ENCODE assay signal across 31 mouse cellular contexts in the genomic region with DNA sequence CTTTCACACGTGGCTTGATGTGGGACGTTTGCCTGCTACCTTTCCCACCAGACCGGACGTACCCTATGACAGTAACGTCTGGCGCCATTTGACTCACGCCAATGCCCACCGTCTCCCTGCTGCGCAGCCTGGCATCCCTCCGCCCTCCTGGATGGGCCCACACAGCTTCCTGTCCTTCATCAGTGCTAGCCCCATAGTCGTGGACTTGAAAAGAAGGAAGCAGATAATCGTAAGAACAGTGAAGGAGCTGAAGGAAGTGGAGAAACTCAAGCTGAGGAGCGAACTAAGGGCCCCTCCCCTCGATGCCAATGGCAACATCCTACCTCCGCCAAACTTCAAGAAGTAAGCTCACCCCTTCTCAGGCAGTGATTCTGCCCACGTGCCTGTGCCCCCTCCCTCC. TPM values are rescaled to one million over a fixed set of nuclear protein-coding genes. Genes with fewer than 3 reads are reported as not detected.
DNase-seq lines count a peak whose midpoint lies in the region; ATAC-seq lines count a peak whose summit lies in the region.
"Had no signal": no experiment of that assay in that cellular context is flagged by ENCODE, and none has a peak within 500 bp of the region (broad histone marks: within the 10 kb centered on the region; RNA-seq: fewer than 3 reads in every experiment).

No protein-coding gene starts in this region.

- H3K9ac ChIP-seq in midbrain, embryonic 11.5 days (ENCODE audit: low read length): no peak overlapping the region
- H3K9ac ChIP-seq in midbrain, embryonic 14.5 days (replicated peaks; ENCODE audit: low read length): no peak overlapping the region
- H3K9ac ChIP-seq: embryonic facial prominence, embryonic 13.5 days; embryonic facial prominence, embryonic 15.5 days; forebrain, embryonic 13.5 days; forebrain, embryonic 15.5 days; forebrain, postnatal 0 days had no signal

- H3K9me3 ChIP-seq in midbrain, embryonic 11.5 days (ENCODE audit: control insufficient read depth, low read length): no peaks in the 10 kb centered on the region
- H3K9me3 ChIP-seq in midbrain, embryonic 14.5 days (ENCODE audit: control insufficient read depth, low read length): no peaks in the 10 kb centered on the region
- no peaks in the 10 kb centered on the region for H3K9me3 ChIP-seq in forebrain, embryonic 10.5 days
- H3K9me3 ChIP-seq: embryonic facial prominence, embryonic 13.5 days; embryonic facial prominence, embryonic 15.5 days; forebrain, embryonic 13.5 days; forebrain, embryonic 15.5 days; G1E had no signal

- 83% methylated on average over 16 of the region's 16 CpGs for WGBS in midbrain, embryonic 11.5 days
- WGBS in midbrain, embryonic 14.5 days: 91% methylated on average over 16 of the region's 16 CpGs
- WGBS in forebrain, embryonic 10.5 days: 87% methylated on average over 16 of the region's 16 CpGs

- ATAC-seq in midbrain, embryonic 11.5 days (ENCODE audit: low FRiP score): no peak
- no peak for ATAC-seq in midbrain, embryonic 14.5 days (ENCODE audit: low FRiP score, low TSS enrichment)
- ATAC-seq in granulocyte monocyte progenitor cell, adult 5-6 weeks (replicated peaks; ENCODE audit: poor library complexity, severe bottlenecking): peak; percentile 71
- peak; percentile 63 for ATAC-seq in megakaryocyte progenitor cell, adult 5-6 weeks (replicated peaks; ENCODE audit: poor library complexity)
- ATAC-seq: activated CD4-positive, CD25-positive, alpha-beta regulatory T cell, adult 4 months; CD4-positive, CD25-positive, alpha-beta regulatory T cell, adult 4 months; forebrain, embryonic 13.5 days; forebrain, embryonic 15.5 days; forebrain, postnatal 0 days; Patski had no signal

- peaks cover under 1% of the 10 kb centered on the region; the same call in 1 of the 2 replicates for H3K36me3 ChIP-seq in midbrain, embryonic 11.5 days (ENCODE audit: control insufficient read depth, insufficient read depth, low read length)
- H3K36me3 ChIP-seq in midbrain, embryonic 14.5 days (ENCODE audit: control insufficient read depth, insufficient read depth, low read length): no peaks in the 10 kb centered on the region; the same call in 1 of the 2 replicates
- peaks cover 29% of the 10 kb centered on the region for H3K36me3 ChIP-seq in forebrain, embryonic 10.5 days (replicated peaks)
- H3K36me3 ChIP-seq: forebrain, embryonic 15.5 days had no signal

- H3K4me1 ChIP-seq in midbrain, embryonic 11.5 days (ENCODE audit: control insufficient read depth, insufficient read depth, low read length): peaks cover 8% of the 10 kb centered on the region
- H3K4me1 ChIP-seq in midbrain, embryonic 14.5 days (ENCODE audit: control insufficient read depth, insufficient read depth, low read length): peaks cover 7% of the 10 kb centered on the region
- peaks cover 12% of the 10 kb centered on the region for H3K4me1 ChIP-seq in forebrain, embryonic 10.5 days

- peak; percentile 72 for DNase-seq in midbrain, embryonic 11.5 days (ENCODE audit: low spot score, missing footprints)
- no peak for DNase-seq in midbrain, embryonic 14.5 days
- DNase-seq in natural killer cell, adult 2 months (ENCODE audit: low spot score in 2 of 2): no peak
- no peak for DNase-seq in forebrain, embryonic 10.5 days (ENCODE audit: extremely low spot score, low spot score)
- DNase-seq: adrenal gland, adult 8-10 months; adrenal gland, postnatal 14 days; adrenal gland, postnatal 36 days; B cell, adult 2 months; cerebellum, adult 11 months; cerebellum, adult 2 months; cerebellum, adult 9-10 months; cerebellum, postnatal 10 days; cerebellum, postnatal 25 days; embryo, embryonic 11 days; forebrain, postnatal 0 days had no signal

- no peaks in the 10 kb centered on the region for H3K27me3 ChIP-seq in midbrain, embryonic 11.5 days (ENCODE audit: control insufficient read depth, insufficient read depth, low read length)
- H3K27me3 ChIP-seq in midbrain, embryonic 14.5 days (ENCODE audit: control insufficient read depth, insufficient read depth, low read length): no peaks in the 10 kb centered on the region
- H3K27me3 ChIP-seq in forebrain, embryonic 10.5 days (ENCODE audit: poor library complexity, severe bottlenecking): no peaks in the 10 kb centered on the region
- H3K27me3 ChIP-seq: CH12.LX; embryonic facial prominence, embryonic 13.5 days; embryonic facial prominence, embryonic 15.5 days; forebrain, embryonic 13.5 days; forebrain, embryonic 15.5 days; Patski had no signal

- H3K4me2 ChIP-seq in midbrain, embryonic 11.5 days: no peak overlapping the region
- H3K4me2 ChIP-seq in midbrain, embryonic 14.5 days (ENCODE audit: low read length): no peak overlapping the region
- H3K4me2 ChIP-seq: embryonic facial prominence, embryonic 13.5 days; embryonic facial prominence, embryonic 15.5 days; forebrain, embryonic 13.5 days; forebrain, embryonic 15.5 days had no signal

- no peak overlapping the region for H3K27ac ChIP-seq in midbrain, embryonic 11.5 days (ENCODE audit: low read depth, low read length)
- H3K27ac ChIP-seq in midbrain, embryonic 14.5 days (replicated peaks; ENCODE audit: low read depth, low read length): no peak overlapping the region
- H3K27ac ChIP-seq in forebrain, embryonic 10.5 days: no peak overlapping the region
- H3K27ac ChIP-seq: embryonic facial prominence, embryonic 13.5 days; embryonic facial prominence, embryonic 15.5 days; forebrain, embryonic 13.5 days; forebrain, embryonic 15.5 days had no signal

- H3K4me3 ChIP-seq in midbrain, embryonic 11.5 days (ENCODE audit: low read depth, low read length): no peak overlapping the region
- no peak overlapping the region for H3K4me3 ChIP-seq in midbrain, embryonic 14.5 days (replicated peaks; ENCODE audit: low read depth, low read length)
- H3K4me3 ChIP-seq in forebrain, embryonic 10.5 days: no peak overlapping the region
- H3K4me3 ChIP-seq: embryonic facial prominence, embryonic 13.5 days; embryonic facial prominence, embryonic 15.5 days; erythroblast, embryonic 14.5 days; forebrain, embryonic 13.5 days; forebrain, embryonic 15.5 days had no signal

RNA-seq across cellular contexts. Expression of a gene that starts 4.3 kb away (rescaled TPM):
- polyA plus RNA-seq in midbrain, embryonic 11.5 days (2014; fragmentation: Nextera tagmentation; extraction: Ambion mirVana): not detected in 2 replicates
- polyA plus RNA-seq in midbrain, embryonic 14.5 days (2014; fragmentation: Nextera tagmentation; extraction: Ambion mirVana): not detected in 2 replicates
- not detected in 2 replicates for total RNA-seq in granulocyte monocyte progenitor cell, adult 5-6 weeks (2014; fragmentation: Nextera tagmentation)
- total RNA-seq in granulocyte monocyte progenitor cell, adult 5-6 weeks (2017): not detected in 2 replicates
- total RNA-seq in megakaryocyte progenitor cell, adult 5-6 weeks (2015): not detected in 2 replicates
- total RNA-seq in megakaryocyte progenitor cell, adult 5-6 weeks (2017): not detected in 2 replicates
- polyA plus RNA-seq in forebrain, embryonic 10.5 days (2016; fragmentation: Nextera tagmentation; extraction: Ambion mirVana): not detected in 2 replicates
- total RNA-seq: adrenal gland, adult 18-20 months; adrenal gland, adult 8-10 months; adrenal gland, postnatal 14 days; adrenal gland, postnatal 36 days; CH12.LX; forebrain, postnatal 0 days; G1E had no signal
- polyA plus RNA-seq: activated CD4-positive, CD25-positive, alpha-beta regulatory T cell, adult 4 months; brain, embryonic 14.5 days; CD4-positive, CD25-positive, alpha-beta regulatory T cell, adult 4 months; cerebellum, adult 2 months; embryonic facial prominence, embryonic 11.5 days; embryonic facial prominence, embryonic 13.5 days; embryonic facial prominence, embryonic 15.5 days; erythroblast, embryonic 14.5 days; forebrain, embryonic 11.5 days; forebrain, embryonic 13.5 days; forebrain, embryonic 15.5 days; forebrain, postnatal 0 days; G1E; Patski had no signal

RNA-seq across cellular contexts. Expression of a gene that starts 4.4 kb away (rescaled TPM):
- 0.25 and 0.44 TPM in 2 replicates for polyA plus RNA-seq in midbrain, embryonic 11.5 days (2014; fragmentation: Nextera tagmentation; extraction: Ambion mirVana)
- 0.59 and 1.0 TPM in 2 replicates for polyA plus RNA-seq in midbrain, embryonic 14.5 days (2014; fragmentation: Nextera tagmentation; extraction: Ambion mirVana)
- total RNA-seq in granulocyte monocyte progenitor cell, adult 5-6 weeks (2014; fragmentation: Nextera tagmentation): not detected in 2 replicates
- total RNA-seq in granulocyte monocyte progenitor cell, adult 5-6 weeks (2017): 0.22 TPM in 1 of 2 replicates, not detected in the other
- not detected in 2 replicates for total RNA-seq in megakaryocyte progenitor cell, adult 5-6 weeks (2015)
- total RNA-seq in megakaryocyte progenitor cell, adult 5-6 weeks (2017): 0.30 TPM in 1 of 2 replicates, not detected in the other
- 0.44 and 0.71 TPM in 2 replicates for polyA plus RNA-seq in forebrain, embryonic 10.5 days (2016; fragmentation: Nextera tagmentation; extraction: Ambion mirVana)
- total RNA-seq: adrenal gland, adult 18-20 months; adrenal gland, adult 8-10 months; adrenal gland, postnatal 14 days; adrenal gland, postnatal 36 days; CH12.LX; forebrain, postnatal 0 days had no signal
- polyA plus RNA-seq: activated CD4-positive, CD25-positive, alpha-beta regulatory T cell, adult 4 months; CD4-positive, CD25-positive, alpha-beta regulatory T cell, adult 4 months; G1E had no signal

RNA-seq across cellular contexts. Expression of a gene that starts 16.9 kb away (rescaled TPM):
- 49.8 and 55.3 TPM in 2 replicates for polyA plus RNA-seq in midbrain, embryonic 11.5 days (2014; fragmentation: Nextera tagmentation; extraction: Ambion mirVana)
- polyA plus RNA-seq in midbrain, embryonic 14.5 days (2014; fragmentation: Nextera tagmentation; extraction: Ambion mirVana): 5.5 and 9.8 TPM in 2 replicates
- 38.8 and 53.2 TPM in 2 replicates for total RNA-seq in granulocyte monocyte progenitor cell, adult 5-6 weeks (2014; fragmentation: Nextera tagmentation)
- 12.8 and 18.2 TPM in 2 replicates for total RNA-seq in granulocyte monocyte progenitor cell, adult 5-6 weeks (2017)
- 40.3 and 41.8 TPM in 2 replicates for total RNA-seq in megakaryocyte progenitor cell, adult 5-6 weeks (2015)
- 12.3 and 15.5 TPM in 2 replicates for total RNA-seq in megakaryocyte progenitor cell, adult 5-6 weeks (2017)
- polyA plus RNA-seq in forebrain, embryonic 10.5 days (2016; fragmentation: Nextera tagmentation; extraction: Ambion mirVana): 77.0 and 78.9 TPM in 2 replicates

RNA-seq across cellular contexts. Expression of a gene that starts 16.9 kb away (rescaled TPM):
- 176 and 178 TPM in 2 replicates for polyA plus RNA-seq in midbrain, embryonic 11.5 days (2014; fragmentation: Nextera tagmentation; extraction: Ambion mirVana)
- polyA plus RNA-seq in midbrain, embryonic 14.5 days (2014; fragmentation: Nextera tagmentation; extraction: Ambion mirVana): 93.8 and 101 TPM in 2 replicates
- total RNA-seq in granulocyte monocyte progenitor cell, adult 5-6 weeks (2014; fragmentation: Nextera tagmentation): 43.7 and 51.3 TPM in 2 replicates
- total RNA-seq in granulocyte monocyte progenitor cell, adult 5-6 weeks (2017): 33.3 and 37.4 TPM in 2 replicates
- total RNA-seq in megakaryocyte progenitor cell, adult 5-6 weeks (2015): 53.5 and 71.5 TPM in 2 replicates
- 47.8 and 54.8 TPM in 2 replicates for total RNA-seq in megakaryocyte progenitor cell, adult 5-6 weeks (2017)
- 192 and 194 TPM in 2 replicates for polyA plus RNA-seq in forebrain, embryonic 10.5 days (2016; fragmentation: Nextera tagmentation; extraction: Ambion mirVana)

RNA-seq across cellular contexts. Expression of a gene that starts 19.5 kb away (rescaled TPM):
- polyA plus RNA-seq in midbrain, embryonic 11.5 days (2014; fragmentation: Nextera tagmentation; extraction: Ambion mirVana): 2.2 and 2.7 TPM in 2 replicates
- polyA plus RNA-seq in midbrain, embryonic 14.5 days (2014; fragmentation: Nextera tagmentation; extraction: Ambion mirVana): 8.8 and 10.1 TPM in 2 replicates
- total RNA-seq in granulocyte monocyte progenitor cell, adult 5-6 weeks (2014; fragmentation: Nextera tagmentation): not detected in 2 replicates
- total RNA-seq in granulocyte monocyte progenitor cell, adult 5-6 weeks (2017): not detected in 2 replicates
- not detected in 2 replicates for total RNA-seq in megakaryocyte progenitor cell, adult 5-6 weeks (2015)
- total RNA-seq in megakaryocyte progenitor cell, adult 5-6 weeks (2017): not detected in 2 replicates
- polyA plus RNA-seq in forebrain, embryonic 10.5 days (2016; fragmentation: Nextera tagmentation; extraction: Ambion mirVana): 2.3 and 2.9 TPM in 2 replicates
- polyA plus RNA-seq: erythroblast, embryonic 14.5 days; G1E had no signal

Comparison
In these comparisons a context has a peak if more than half of its experiments do, and no peak if none do; other contexts are left out.
1. ATAC-seq: peak in granulocyte monocyte progenitor cell, adult 5-6 weeks (single experiment) and megakaryocyte progenitor cell, adult 5-6 weeks (single experiment); none in midbrain, embryonic 11.5 days (single experiment) and midbrain, embryonic 14.5 days (single experiment).